Mouse (Mus musculus) G1E (cell line): ENCODE results near the gene Xaf1. TPM values are rescaled to one million over a fixed set of nuclear protein-coding genes. Genes with fewer than 3 reads are reported as not detected.

ENCODE experiments used
- ATAC-seq: 2 replicates; pipeline ENCODE4 v1.8.0; 2016; ENCODE audit warnings: mild to moderate bottlenecking; ENCODE audit not compliant: insufficient number of reproducible peaks, poor library complexity, low FRiP score, severe bottlenecking; ENCODE audit errors: extremely low read depth
- DNase-seq: peaks from one replicate; pipeline ENCODE4 v3.0.0; 2012; ENCODE audit warnings: low spot score
- H3K27me3 ChIP-seq: 2 replicates; pipeline ENCODE4 v1.6.1; 2012; ENCODE audit warnings: mild to moderate bottlenecking, low read length, inconsistent platforms; ENCODE audit not compliant: insufficient read depth
- H3K36me3 ChIP-seq: replicated peaks from 2 replicates; pipeline ENCODE3; 2012; ENCODE audit warnings: mild to moderate bottlenecking, inconsistent platforms
- H3K4me1 ChIP-seq: 2 replicates; pipeline ENCODE4 v1.6.1; 2012; ENCODE audit warnings: low read depth, low read length, inconsistent platforms, mixed read lengths; ENCODE audit not compliant: insufficient read depth
- H3K4me3 ChIP-seq: 2 replicates; pipeline ENCODE4 v1.5.1; 2012; ENCODE audit warnings: low read depth, mild to moderate bottlenecking, inconsistent platforms, low read length, moderate library complexity, mixed read lengths
- H3K9me3 ChIP-seq: replicated peaks from 2 replicates; pipeline ENCODE4 v1.6.1; 2012; ENCODE audit warnings: inconsistent platforms
- CTCF ChIP-seq: IDR thresholded peaks from 2 replicates; pipeline ENCODE4 v1.5.1; 2012; ENCODE audit warnings: low read depth, low read length, inconsistent platforms, mixed read lengths
- GATA1 ChIP-seq: IDR thresholded peaks from 2 replicates; pipeline ENCODE4 v1.6.1; 2012; ENCODE audit warnings: borderline replicate concordance, low read length, inconsistent platforms, mixed read lengths
- GATA2 ChIP-seq: IDR thresholded peaks from 2 replicates; pipeline ENCODE4 v1.6.1; 2012; ENCODE audit warnings: low read depth, low read length, inconsistent platforms, borderline replicate concordance
- POLR2AphosphoS5 ChIP-seq: IDR thresholded peaks from 2 replicates; pipeline ENCODE4 v1.6.1; 2012; ENCODE audit warnings: low read depth, low read length, inconsistent platforms; ENCODE audit not compliant: insufficient replicate concordance
- TAL1 ChIP-seq: conservative IDR thresholded peaks from 2 replicates; pipeline ENCODE4 v1.6.1; 2012; ENCODE audit warnings: low read depth, low read length, inconsistent platforms, mixed read lengths
- polyA plus RNA-seq: library from polyadenylated mRNA; stranded (reverse); fragments of >175 nt; gene quantifications from 2 replicates; pipeline ENCODE4 v1.2.3, GENCODE M21; 2012
- total RNA-seq, 2 experiments: library from RNA; stranded (forward) in 1 of 2; stranded (reverse) in 1 of 2; fragments of 200-1000 nt in 1 of 2; fragments of >200 nt in 1 of 2; fragmentation: Nextera tagmentation in 1 of 2; gene quantifications; 2 replicates each; pipeline ENCODE4 v1.2.3; 2014 to 2017

The Xaf1 gene
- total and polyA plus RNA-seq, 3 experiments = 0.02 to 2.0 (median 0.30) TPM

- no peaks in the 10 kb centered on the region for H3K9me3 ChIP-seq
- no peak for ATAC-seq
- H3K36me3 ChIP-seq = no peaks in the 10 kb centered on the region
- no peak overlapping the region for H3K4me3 ChIP-seq
- no peaks in the 10 kb centered on the region for H3K4me1 ChIP-seq
- no peak for DNase-seq
- H3K27me3 ChIP-seq = peaks cover 25% of the 10 kb centered on the region
- TF ChIP-seq GATA2 (no peak), GATA1 (no peak), CTCF (no peak), POLR2AphosphoS5 (no peak), TAL1 (no peak)
Measured at GRCm38 (mm10) chr11:72349016-72349415, 47.6 kb downstream of the Xaf1 start.

DNA sequence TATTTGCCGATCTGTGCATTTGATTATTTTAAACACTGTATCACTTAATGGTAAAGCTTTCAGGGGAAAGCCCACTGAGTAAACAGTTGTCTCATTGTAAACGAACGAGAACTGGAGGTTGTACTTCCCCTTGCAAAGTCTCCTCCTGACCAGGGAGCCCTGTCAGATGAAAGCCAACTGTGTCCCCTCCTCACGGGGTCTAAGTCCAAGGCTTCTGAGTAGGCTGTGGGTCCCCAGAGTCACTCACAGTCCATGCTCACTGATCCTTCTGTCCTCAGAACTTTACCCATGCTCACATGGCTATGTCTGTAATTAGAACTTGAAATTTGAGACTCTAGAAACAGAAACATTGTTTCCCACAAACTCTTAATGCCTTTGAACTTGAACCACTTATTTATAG, 48.2 kb downstream of the Xaf1 start:
- Histone ChIP-seq H3K9me3 (no peaks in the 10 kb centered on the region), H3K27me3 (peaks cover 23% of the 10 kb centered on the region), H3K4me3 (no peak overlapping the region), H3K36me3 (no peaks in the 10 kb centered on the region), H3K4me1 (no peaks in the 10 kb centered on the region)
- DNase-seq = no peak
- no peak for ATAC-seq
- TF ChIP-seq POLR2AphosphoS5 (no peak), CTCF (no peak)

DNA sequence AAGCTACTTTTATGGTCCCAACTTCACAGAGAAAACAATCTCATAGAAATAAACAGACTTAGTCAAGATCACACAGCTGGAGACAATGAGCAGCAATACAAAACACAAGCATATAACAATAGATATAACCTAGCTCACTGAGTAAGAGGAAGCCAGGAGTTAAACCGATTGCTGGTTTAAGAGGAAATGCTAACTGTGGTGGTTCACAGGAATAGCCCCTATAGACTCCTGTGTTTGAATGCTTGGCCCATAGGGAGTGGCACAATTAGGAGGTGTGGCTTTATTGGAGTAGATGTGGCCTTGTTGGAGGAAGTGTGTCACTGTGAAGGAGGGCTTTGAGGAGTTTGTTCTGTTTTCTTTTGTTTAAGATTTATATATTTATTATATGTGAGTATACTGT, 50.8 kb downstream of the Xaf1 start:
- H3K9me3 ChIP-seq = no peaks in the 10 kb centered on the region
- peaks cover 5% of the 10 kb centered on the region for H3K4me1 ChIP-seq
- ATAC-seq (no peak), DNase-seq (no peak)
- TF ChIP-seq CTCF (no peak), TAL1 (no peak), GATA1 (no peak), POLR2AphosphoS5 (no peak), GATA2 (no peak)
- no peaks in the 10 kb centered on the region for H3K36me3 ChIP-seq
- peaks cover 21% of the 10 kb centered on the region for H3K27me3 ChIP-seq
- H3K4me3 ChIP-seq = no peak overlapping the region

DNA sequence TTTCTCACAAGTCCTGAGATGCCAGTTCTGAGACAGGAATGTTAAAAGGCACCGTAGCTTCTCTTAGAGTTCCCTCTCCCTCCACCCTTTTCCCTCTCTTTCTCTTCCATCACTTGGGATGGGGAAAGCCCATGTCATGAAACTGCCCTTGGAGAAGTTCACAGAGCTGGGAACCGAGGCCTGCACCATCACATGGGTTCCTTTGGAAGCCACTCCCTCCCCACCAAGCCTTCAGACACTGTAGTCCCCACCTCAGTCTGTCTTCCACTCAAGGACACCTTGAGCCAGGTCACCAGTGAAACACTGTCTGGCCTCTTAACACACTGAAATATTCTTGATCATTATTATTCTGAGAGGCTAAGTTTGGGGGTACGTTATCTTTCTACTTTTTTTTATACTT, 51.8 kb downstream of the Xaf1 start:
- H3K36me3 ChIP-seq = no peaks in the 10 kb centered on the region
- DNase-seq (no peak), ATAC-seq (no peak)
- peaks cover 5% of the 10 kb centered on the region for H3K4me1 ChIP-seq
- H3K9me3 ChIP-seq = no peaks in the 10 kb centered on the region
- TF ChIP-seq GATA1 (no peak), GATA2 (no peak), CTCF (no peak), POLR2AphosphoS5 (no peak), TAL1 (no peak)
- peaks cover 21% of the 10 kb centered on the region for H3K27me3 ChIP-seq
- H3K4me3 ChIP-seq = no peak overlapping the region

DNA sequence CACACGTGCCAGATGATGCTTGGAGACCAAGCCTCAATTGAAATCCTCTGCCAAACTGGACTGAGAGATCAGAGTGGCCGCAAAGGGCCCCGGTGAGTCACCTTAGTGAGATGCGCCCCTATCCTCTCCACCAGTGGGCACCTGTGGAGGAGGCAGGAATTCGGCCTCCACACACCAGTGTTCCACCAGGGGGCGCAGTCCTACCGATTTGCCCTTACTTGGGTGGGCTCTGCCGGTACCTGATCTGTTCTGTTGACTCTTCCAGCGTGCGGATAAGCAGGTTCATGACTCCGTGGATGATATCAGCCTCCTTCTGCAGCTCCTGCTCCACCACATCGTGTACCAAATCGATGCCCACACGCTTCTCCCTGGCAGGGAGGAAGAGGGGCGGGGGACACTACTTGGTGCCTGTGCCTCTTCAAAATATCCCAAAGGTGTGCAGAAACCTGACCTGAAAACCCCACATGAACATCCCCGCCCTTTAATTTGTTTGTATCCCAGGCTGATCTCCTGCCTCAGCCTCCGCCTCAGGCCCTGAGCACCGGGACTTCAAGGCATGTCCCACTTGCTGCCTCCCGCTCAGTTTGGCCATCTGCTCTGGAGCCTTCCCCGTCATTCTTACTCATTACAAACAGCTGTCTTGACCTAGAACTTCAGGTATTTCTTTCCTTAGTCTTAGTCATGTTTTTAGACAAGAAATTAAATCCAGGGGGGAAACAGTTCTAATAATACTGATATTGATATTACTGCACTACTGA, 53.7 kb downstream of the Xaf1 start:
- peak; percentile 80 for TF ChIP-seq CTCF
- no peak for TF ChIP-seq TAL1
- TF ChIP-seq GATA2 = no peak
- TF ChIP-seq POLR2AphosphoS5 = no peak
- TF ChIP-seq GATA1 = no peak
- Histone ChIP-seq H3K36me3 (no peaks in the 10 kb centered on the region), H3K4me3 (no peak overlapping the region), H3K27me3 (peaks cover 17% of the 10 kb centered on the region), H3K9me3 (no peaks in the 10 kb centered on the region), H3K4me1 (peaks cover 5% of the 10 kb centered on the region)
- DNase-seq (peak; percentile 56), ATAC-seq (no peak)

DNA sequence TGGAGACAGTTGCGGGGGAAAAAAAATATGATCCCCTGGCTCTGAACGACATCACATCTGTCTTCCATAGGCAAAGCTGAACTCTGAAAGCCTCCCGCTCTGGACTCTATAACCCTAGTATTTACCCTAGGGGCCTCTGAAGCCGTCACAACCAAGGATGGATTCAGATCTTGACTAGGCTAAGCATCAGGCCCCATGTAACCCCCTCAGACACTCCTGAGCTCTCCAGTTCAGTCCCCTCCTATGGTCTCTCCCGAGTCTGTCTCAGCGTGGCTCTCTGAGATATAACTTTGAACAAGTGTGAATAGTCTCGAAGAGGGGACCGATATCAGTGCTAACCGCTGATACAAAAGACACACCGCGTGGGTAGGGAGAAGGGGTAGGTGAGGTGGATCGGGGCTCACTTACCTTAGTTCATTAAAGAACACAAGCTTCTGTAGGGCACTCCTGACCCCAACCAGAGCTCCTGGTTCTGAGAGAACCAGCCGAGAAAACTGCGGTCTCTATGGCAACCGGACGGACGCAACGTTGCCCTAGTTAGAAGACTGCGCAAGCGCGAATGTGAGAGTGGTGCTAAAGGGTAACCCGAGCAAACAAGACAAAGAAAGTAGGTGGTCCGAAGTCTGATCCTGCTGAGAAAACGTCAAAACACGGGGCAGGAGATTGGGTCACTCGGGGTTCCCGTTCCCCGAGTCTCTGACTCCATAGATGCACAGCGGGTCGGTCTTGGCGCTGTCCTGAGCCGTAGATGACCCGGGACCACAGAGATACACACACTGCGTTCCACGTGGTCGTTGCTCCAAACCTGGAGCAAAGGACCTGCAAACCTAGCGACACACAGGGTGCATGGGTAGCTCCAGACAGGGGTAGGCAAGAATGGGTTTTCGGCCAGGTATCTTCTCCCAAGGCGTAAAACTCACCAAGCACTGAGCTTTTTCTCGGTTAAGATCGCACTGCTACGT, 60.2 kb downstream of the Xaf1 start:
- no peak for TF ChIP-seq GATA1
- no peak for TF ChIP-seq POLR2AphosphoS5
- no peak for TF ChIP-seq CTCF
- no peak for TF ChIP-seq TAL1
- TF ChIP-seq GATA2 = no peak
- Histone ChIP-seq H3K4me3 (no peak overlapping the region), H3K27me3 (peaks cover 5% of the 10 kb centered on the region), H3K36me3 (no peaks in the 10 kb centered on the region), H3K9me3 (no peaks in the 10 kb centered on the region), H3K4me1 (no peaks in the 10 kb centered on the region)
- DNase-seq = no peak
- ATAC-seq = no peak
